Mouse (Mus musculus) urinary bladder, adult 2 months (tissue): ENCODE results near the gene Zfp775. TPM values are rescaled to one million over a fixed set of nuclear protein-coding genes. Genes with fewer than 3 reads are reported as not detected.

Experiments used
- DNase-seq: peaks from one replicate; pipeline ENCODE4 v3.0.0; 2022; ENCODE audit warnings: low spot score
- polyA plus RNA-seq: library from polyadenylated mRNA; depleted of rRNA; stranded (reverse); fragments of >200 nt; gene quantifications from 2 replicates; pipeline ENCODE4 v1.2.3, GENCODE M21; 2012; rRNA removed

The Zfp775 gene
- 4.6 and 7.7 TPM in 2 replicates for polyA plus RNA-seq

- DNase-seq = peak; percentile 96
These were observed at the start of gene Zfp775 for GRCm38 (mm10) chr6:48601271-48602079. Gene Zfp775, plus strand, starts transcription at chr6:48602063.

DNA sequence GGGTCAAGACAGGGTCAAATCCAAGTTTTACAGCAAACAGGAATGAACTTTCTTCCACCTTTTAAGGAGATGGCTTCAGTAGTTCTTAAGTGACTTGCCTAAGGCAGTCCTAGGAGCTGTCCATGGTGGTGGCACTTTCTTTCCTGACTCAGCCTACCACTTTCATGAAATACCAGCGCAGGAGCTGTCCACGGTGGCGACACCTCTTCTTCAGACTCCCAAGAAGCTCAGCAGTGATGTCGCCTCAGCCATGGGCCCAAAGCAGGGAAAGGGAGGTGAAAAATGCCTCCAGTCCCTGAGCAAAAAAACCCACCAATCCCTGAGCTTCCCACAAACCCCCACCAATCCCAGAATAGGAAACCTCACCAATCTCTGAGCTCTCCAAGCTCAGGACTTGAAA lies 48.9 kb upstream of the Zfp775 start:
- no peak for DNase-seq

- DNase-seq = no peak
These were observed 48.0 kb upstream of the Zfp775 start for GRCm38 (mm10) chr6:48553819-48554218.

GRCm38 (mm10) chr6:48554280-48555103 lies 47.4 kb upstream of the Zfp775 start, which contains the start of gene Lrrc61:
Gene Lrrc61, plus strand, starts transcription at chr6:48554796.
- peak; percentile 97 for DNase-seq

DNA sequence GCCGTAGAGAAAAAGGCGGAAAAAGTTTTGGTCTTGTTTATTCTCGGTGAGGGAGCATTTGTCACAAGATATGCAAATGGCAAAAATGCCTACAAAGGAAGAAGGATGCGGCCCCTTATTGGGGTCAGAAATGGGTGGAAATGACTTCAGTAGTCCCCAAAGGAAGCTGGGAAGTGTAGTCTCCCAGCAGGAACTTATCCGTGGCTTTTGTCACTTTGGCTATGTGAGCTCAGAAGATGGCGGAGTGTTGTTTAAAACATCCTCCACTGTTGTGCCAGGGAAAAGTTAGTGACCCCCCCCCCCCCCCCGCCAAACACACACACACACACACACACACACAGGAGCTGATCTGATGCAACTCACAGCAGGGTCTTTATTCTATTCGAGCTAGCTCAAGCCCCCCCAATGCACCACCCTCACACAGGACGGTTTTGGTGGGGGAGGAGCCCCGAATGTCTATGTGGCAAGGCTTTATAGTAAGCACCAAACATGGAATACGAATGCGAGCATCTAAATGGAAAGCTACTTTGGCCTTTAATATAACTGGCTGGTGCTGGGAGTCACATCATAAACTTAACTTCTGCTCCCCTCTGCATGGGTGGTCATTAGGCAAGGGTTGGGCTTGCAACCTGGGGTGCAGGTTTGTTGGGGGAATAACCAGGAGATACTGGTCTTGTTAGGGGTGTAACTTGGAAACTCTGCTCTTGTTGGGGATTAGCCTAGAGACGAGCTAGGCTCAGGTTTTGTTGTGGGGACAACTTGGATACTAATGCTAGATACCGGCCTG lies 46.6 kb upstream of the Zfp775 start:
- DNase-seq = no peak

GRCm38 (mm10) chr6:48555956-48556355 lies 45.9 kb upstream of the Zfp775 start:
- DNase-seq = no peak

- no peak for DNase-seq
These were observed 36.1 kb upstream of the Zfp775 start for GRCm38 (mm10) chr6:48565693-48566310.

- DNase-seq = no peak
These were observed 35.6 kb upstream of the Zfp775 start for GRCm38 (mm10) chr6:48566312-48566711.

GRCm38 (mm10) chr6:48568036-48568984 lies 33.6 kb upstream of the Zfp775 start:
- DNase-seq = peak; percentile 38

GRCm38 (mm10) chr6:48569065-48569807 lies 32.6 kb upstream of the Zfp775 start:
- DNase-seq = no peak

DNA sequence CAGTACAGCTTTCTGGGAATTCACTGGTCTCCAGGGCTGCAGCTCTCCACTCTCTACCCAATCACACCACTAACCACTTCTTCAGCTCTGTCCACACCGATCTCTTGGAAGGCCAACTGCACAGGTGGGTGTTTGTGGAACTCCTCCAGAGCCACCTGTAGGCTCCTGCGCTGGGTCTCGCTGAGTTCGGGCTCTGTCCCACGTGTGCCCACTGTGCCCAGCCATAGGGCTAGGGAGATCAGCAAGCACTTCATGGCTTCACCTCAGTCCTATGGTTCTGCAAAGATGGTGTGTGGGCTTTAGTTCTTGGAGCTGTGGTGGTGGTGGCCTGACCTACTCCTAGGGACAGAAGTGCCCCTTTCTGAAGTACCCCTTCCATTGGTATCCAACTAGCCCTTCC lies 29.8 kb upstream of the Zfp775 start:
- DNase-seq = no peak

- no peak for DNase-seq
These were observed 29.2 kb upstream of the Zfp775 start, which contains the start of gene Rarres2 for GRCm38 (mm10) chr6:48572572-48573061. Gene Rarres2, minus strand, starts transcription at chr6:48572789.

DNA sequence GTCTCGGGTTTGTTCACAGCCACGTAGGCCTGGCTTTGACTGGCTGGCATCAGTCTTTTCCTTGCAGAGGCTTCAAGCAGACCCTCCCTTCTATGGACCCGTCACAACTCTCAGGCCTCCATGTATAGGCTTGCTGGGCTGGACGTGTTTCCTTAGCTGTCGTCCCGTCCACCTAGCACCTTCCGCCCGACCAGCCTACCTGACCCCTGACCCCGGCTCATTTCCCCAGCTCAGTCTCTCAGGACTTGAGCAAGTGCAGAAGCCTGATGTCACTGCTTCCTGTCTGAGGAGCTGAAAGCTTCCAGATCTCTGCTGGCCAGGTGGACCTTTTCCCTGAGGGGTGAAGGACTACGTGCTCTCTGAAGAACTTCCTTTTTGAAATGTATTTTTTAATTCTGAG lies 28.6 kb upstream of the Zfp775 start:
- DNase-seq = no peak

GRCm38 (mm10) chr6:48573981-48574380 lies 27.9 kb upstream of the Zfp775 start:
- DNase-seq = no peak

DNA sequence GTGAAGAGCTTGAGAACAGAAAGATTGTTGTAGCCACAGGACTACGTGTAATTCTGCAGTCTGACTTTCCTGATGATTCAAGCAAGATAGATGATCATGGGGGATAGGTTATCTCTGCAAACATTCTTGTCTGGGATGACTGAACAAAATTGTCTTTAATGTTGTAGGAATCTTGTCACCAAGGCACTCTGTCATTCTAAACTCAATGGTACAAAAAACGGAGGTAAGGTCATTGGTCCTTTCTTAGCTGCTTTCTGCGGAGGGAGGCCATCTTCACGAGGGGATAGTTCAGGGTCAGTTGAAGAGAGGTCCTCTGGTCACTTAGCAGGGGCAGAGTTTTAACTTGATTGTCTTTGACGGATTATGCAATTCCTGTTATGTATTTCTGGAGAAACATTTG lies 23.1 kb upstream of the Zfp775 start:
- no peak for DNase-seq

GRCm38 (mm10) chr6:48579215-48579648 lies 22.6 kb upstream of the Zfp775 start:
- DNase-seq = no peak

GRCm38 (mm10) chr6:48581257-48581656 lies 20.6 kb upstream of the Zfp775 start:
- DNase-seq = no peak

GRCm38 (mm10) chr6:48582037-48582436 lies 19.8 kb upstream of the Zfp775 start:
- DNase-seq = no peak

DNA sequence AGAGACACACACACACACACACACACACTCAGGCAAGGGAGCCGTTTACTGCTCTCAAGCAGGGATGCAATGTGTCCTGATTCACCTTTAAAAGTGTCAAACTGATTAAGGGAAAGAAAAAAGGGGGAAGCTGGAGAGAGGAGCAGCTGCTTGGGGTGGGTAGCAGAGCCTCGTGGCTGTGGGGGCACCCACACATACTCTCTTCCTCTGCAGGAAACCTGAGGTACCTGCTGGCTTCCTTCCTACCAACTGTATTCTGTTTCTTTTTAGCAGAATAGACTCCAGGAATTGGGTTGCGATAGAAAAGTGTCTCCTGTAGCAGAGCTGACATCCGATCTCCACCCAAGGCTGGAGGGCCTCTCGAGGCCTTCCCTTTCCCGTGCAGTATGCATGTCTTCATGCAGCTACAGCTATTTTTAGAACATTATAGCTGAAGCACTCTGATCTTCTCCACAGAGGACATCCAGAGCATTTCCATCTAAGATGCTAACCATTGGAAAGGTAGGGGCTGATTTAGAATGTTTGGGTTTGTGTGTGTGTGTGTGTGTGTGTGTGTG lies 12.6 kb upstream of the Zfp775 start, which contains the start of gene Gm45021:
Gm45021 (plus strand) TSS at position 417 of the 557 bp plus-strand sequence.
- DNase-seq = no peak
